Mouse (Mus musculus) C2C12 (cell line): ENCODE results near the gene Nlgn1.

ENCODE experiments used
- CEBPB ChIP-seq: IDR thresholded peaks from one replicate; pipeline ENCODE4 v1.6.1; 2011; ENCODE audit warnings: low read depth, mild to moderate bottlenecking, control low read depth, moderate library complexity
- CTCF ChIP-seq: IDR thresholded peaks from one replicate; pipeline ENCODE4 v1.5.1; 2011; ENCODE audit not compliant: control insufficient read depth, insufficient read depth, insufficient read length
- MAX ChIP-seq: IDR thresholded peaks from one replicate; pipeline ENCODE4 v1.6.1; 2011; ENCODE audit warnings: mild to moderate bottlenecking, control low read depth
- MYOD1 ChIP-seq: IDR thresholded peaks from one replicate; pipeline ENCODE4 v1.6.1; 2011; ENCODE audit warnings: low read depth; ENCODE audit not compliant: control insufficient read depth, insufficient read length
- MYOG ChIP-seq: IDR thresholded peaks from one replicate; pipeline ENCODE4 v1.6.1; 2011; ENCODE audit not compliant: control insufficient read depth, insufficient read length; ENCODE audit errors: extremely low read depth
- USF1 ChIP-seq: IDR thresholded peaks from one replicate; pipeline ENCODE4 v1.6.1; 2011; ENCODE audit warnings: low read depth, mild to moderate bottlenecking, control low read depth, moderate library complexity

DNA sequence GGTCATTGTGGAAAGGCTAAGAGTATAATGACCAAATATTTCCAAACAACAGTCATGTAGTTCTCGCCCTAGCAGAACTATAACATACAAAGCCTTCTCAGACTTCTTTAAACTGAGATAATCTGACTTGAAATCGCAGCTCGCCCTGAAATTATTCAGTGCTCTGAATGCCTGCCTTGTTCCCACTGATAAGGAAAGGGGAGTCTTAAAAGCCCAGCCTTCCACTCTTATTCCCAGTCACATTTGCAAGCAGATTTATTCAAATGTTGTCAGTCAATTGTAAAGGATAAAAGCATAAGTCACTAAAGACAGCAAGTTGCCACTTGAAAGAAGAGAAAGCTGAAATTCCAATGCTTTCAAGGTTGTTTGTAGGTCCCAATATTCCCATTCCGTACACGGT lies 658.9 kb downstream of the Nlgn1 start:
- TF ChIP-seq CTCF, result no peak
- TF ChIP-seq USF1, result no peak
- TF ChIP-seq MAX, result no peak
- TF ChIP-seq CEBPB, result no peak
- TF ChIP-seq MYOD1, result no peak
- TF ChIP-seq MYOG, result no peak
